Mouse (Mus musculus): Measurements from ENCODE around the gene Obscn. TPM values are rescaled to one million over a fixed set of nuclear protein-coding genes. Genes with fewer than 3 reads are reported as not detected.

The Obscn gene
- total and polyA plus RNA-seq, 3 experiments: 0.09 to 0.13 (median 0.13) TPM

GRCm38 (mm10) chr11:58948542-58949479 is 187.4 kb downstream of the Obscn start, which contains the start of gene Hist3h2ba:
Hist3h2ba (plus strand) TSS chr11:58948920.
- Histone ChIP-seq H3K4me3 (replicated peaks in 1 of 3; ENCODE audit: low read depth in 2 of 3, low read length in 2 of 3, poor library complexity in 1 of 3) (no peak within 1 kb of the TSS), H3K4me2 (ENCODE audit: insufficient read depth, low read depth, poor library complexity, severe bottlenecking) (no peak within 1 kb of the TSS), H3K9ac (ENCODE audit: insufficient read depth, low read depth) (no peak within 1 kb of the TSS), H3K79me2 (replicated peaks; ENCODE audit: control insufficient read depth, extremely low read depth, insufficient read depth, poor library complexity, severe bottlenecking) (no peaks in the 10 kb centered on the region), H3K27ac (ENCODE audit: insufficient read depth, low read depth) (no peak within 1 kb of the TSS), H3K36me3 (replicated peaks in 1 of 2; ENCODE audit: control insufficient read depth in 1 of 2, insufficient read depth in 1 of 2, low read length in 1 of 2) (no peaks in the 10 kb centered on the region), H3K9me3 (replicated peaks; ENCODE audit: low read length) (no peaks in the 10 kb centered on the region), H3K4me1 (ENCODE audit: control insufficient read depth in 1 of 2, insufficient read depth in 2 of 2) (peaks cover 0 to 11% of the 10 kb centered on the region in 2 experiments; a peak in 2 of 4 replicates), H3K27me3 (replicated peaks) (peaks cover 59% of the 10 kb centered on the region)
- in situ Hi-C loops (cut with MboI; ENCODE audit: low pct_ligation_motif_present, low pct_unique_long_range_greater_than_20kb, low sequenced_read_pairs): no loop called here
- no peak for DNase-seq (ENCODE audit: extremely low read depth)
- TF ChIP-seq MAX (IDR thresholded peaks at IDR 0.05; ENCODE audit: low read length) (no peak), ETS1 (conservative IDR thresholded peaks at IDR 0.05; ENCODE audit: low read depth, low read length) (no peak), POLR2A (IDR thresholded peaks at IDR 0.05; ENCODE audit: low read depth, low read length) (no peak), CTCF (conservative IDR thresholded peaks at IDR 0.05 in 1 of 2, IDR thresholded peaks at IDR 0.05 in 1 of 2; ENCODE audit: low read depth in 2 of 2, low read length in 2 of 2) (no peak)
- dilution Hi-C loops (cut with MboI; ENCODE audit: extremely low pct_ligation_motif_present, extremely low pct_unique_long_range_greater_than_20kb, low sequenced_read_pairs): no loop called here

- no peak overlapping the region for H3K4me3 ChIP-seq (replicated peaks in 1 of 3; ENCODE audit: low read depth in 2 of 3, low read length in 2 of 3, poor library complexity in 1 of 3)
- in situ Hi-C loops (cut with MboI; ENCODE audit: low pct_ligation_motif_present, low pct_unique_long_range_greater_than_20kb, low sequenced_read_pairs): no loop called here
- no peaks in the 10 kb centered on the region for H3K36me3 ChIP-seq (replicated peaks in 1 of 2; ENCODE audit: control insufficient read depth in 1 of 2, insufficient read depth in 1 of 2, low read length in 1 of 2)
- no peak for DNase-seq (ENCODE audit: extremely low read depth)
- TF ChIP-seq POLR2AphosphoS2 (IDR thresholded peaks at IDR 0.05; ENCODE audit: low read depth, low read length) (no peak), HCFC1 (IDR thresholded peaks at IDR 0.05; ENCODE audit: low read depth, low read length) (no peak), USF1 (IDR thresholded peaks at IDR 0.05; ENCODE audit: low read depth, low read length) (no peak), TCF12 (IDR thresholded peaks at IDR 0.05; ENCODE audit: low read depth, low read length) (no peak), MAX (IDR thresholded peaks at IDR 0.05; ENCODE audit: low read length) (no peak), CTCF (conservative IDR thresholded peaks at IDR 0.05 in 1 of 2, IDR thresholded peaks at IDR 0.05 in 1 of 2; ENCODE audit: low read depth in 2 of 2, low read length in 2 of 2) (no peak), MAZ (IDR thresholded peaks at IDR 0.05; ENCODE audit: low read depth, low read length) (no peak), RAD21 (IDR thresholded peaks at IDR 0.05; ENCODE audit: low read depth, low read length) (no peak), MYC (IDR thresholded peaks at IDR 0.05; ENCODE audit: low read depth, low read length) (no peak), ETS1 (conservative IDR thresholded peaks at IDR 0.05; ENCODE audit: low read depth, low read length) (no peak), KAT2A (IDR thresholded peaks at IDR 0.05; ENCODE audit: insufficient replicate concordance, low read length) (no peak), MAFK (IDR thresholded peaks at IDR 0.05; ENCODE audit: insufficient replicate concordance, low read length) (no peak), JUN (IDR thresholded peaks at IDR 0.05; ENCODE audit: insufficient read depth, low read depth, low read length) (no peak), TBP (conservative IDR thresholded peaks at IDR 0.05; ENCODE audit: low read depth, low read length) (no peak), ZKSCAN1 (IDR thresholded peaks at IDR 0.05; ENCODE audit: borderline replicate concordance, low read depth, low read length) (no peak), USF2 (conservative IDR thresholded peaks at IDR 0.05; ENCODE audit: low read depth, low read length) (no peak)
- dilution Hi-C loops (cut with MboI; ENCODE audit: extremely low pct_ligation_motif_present, extremely low pct_unique_long_range_greater_than_20kb, low sequenced_read_pairs): no loop called here
- peaks cover 0 to 3% of the 10 kb centered on the region in 2 experiments; a peak in 2 of 4 replicates for H3K4me1 ChIP-seq (ENCODE audit: control insufficient read depth in 1 of 2, insufficient read depth in 2 of 2)
- no peak overlapping the region for H3K9ac ChIP-seq (ENCODE audit: insufficient read depth, low read depth)
- no peaks in the 10 kb centered on the region for H3K9me3 ChIP-seq (replicated peaks; ENCODE audit: low read length)
- H3K4me2 ChIP-seq (ENCODE audit: insufficient read depth, low read depth, poor library complexity, severe bottlenecking): no peak overlapping the region
- peaks cover 61% of the 10 kb centered on the region for H3K27me3 ChIP-seq (replicated peaks)
- no peak overlapping the region for H3K27ac ChIP-seq (ENCODE audit: insufficient read depth, low read depth)
- no peaks in the 10 kb centered on the region for H3K79me2 ChIP-seq (replicated peaks; ENCODE audit: control insufficient read depth, extremely low read depth, insufficient read depth, poor library complexity, severe bottlenecking)
These were observed 188.2 kb downstream of the Obscn start for GRCm38 (mm10) chr11:58947798-58948528.
